Mouse (Mus musculus) stomach, embryonic 15.5 days (tissue): ENCODE data around the gene Cyth4. TPM values are rescaled to one million over a fixed set of nuclear protein-coding genes. Genes with fewer than 3 reads are reported as not detected.

Experiments used
- ATAC-seq: fragments of 200-750 bp; cut with Nextera tagmentation; 2 replicates; pipeline ENCODE4 v1.8.0; 2017; ENCODE audit warnings: low read depth, moderate number of reproducible peaks, moderate TSS enrichment; ENCODE audit not compliant: insufficient read depth, low FRiP score
- H3K27ac ChIP-seq: fragments of 300-500 bp; sonication (generic); 2 replicates; pipeline ENCODE4 v1.5.1; 2015; ENCODE audit warnings: mild to moderate bottlenecking, inconsistent platforms
- H3K27me3 ChIP-seq: fragments of 300-500 bp; sonication (generic); replicated peaks from 2 replicates; pipeline ENCODE4 v1.6.1; 2015; ENCODE audit warnings: inconsistent platforms
- H3K36me3 ChIP-seq: fragments of 300-500 bp; sonication (generic); 2 replicates; pipeline ENCODE4 v1.6.1; 2015; ENCODE audit warnings: inconsistent platforms
- H3K4me1 ChIP-seq: fragments of 300-500 bp; sonication (generic); 2 replicates; pipeline ENCODE4 v1.6.1; 2015; ENCODE audit warnings: inconsistent platforms
- H3K4me2 ChIP-seq: fragments of 300-500 bp; sonication (generic); 2 replicates; pipeline ENCODE4 v1.6.1; 2015; ENCODE audit warnings: mild to moderate bottlenecking, inconsistent platforms
- H3K4me3 ChIP-seq: fragments of 300-500 bp; sonication (generic); replicated peaks from 2 replicates; pipeline ENCODE4 v1.5.1; 2015; ENCODE audit warnings: inconsistent platforms
- H3K9ac ChIP-seq: fragments of 300-500 bp; sonication (generic); 2 replicates; pipeline ENCODE4 v1.6.1; 2015; ENCODE audit warnings: inconsistent platforms
- H3K9me3 ChIP-seq: fragments of 300-500 bp; sonication (generic); 2 replicates; pipeline ENCODE4 v1.6.1; 2016; ENCODE audit warnings: inconsistent platforms
- WGBS: fragments of 180-500 bp; shearing (Covaris S2); methylation state at CpG from one replicate; pipeline ENCODE4 v1.1.7; 2015; 5-methylcytosine and 5-hydroxymethylcytosine counted together
- polyA plus RNA-seq: library from polyadenylated mRNA; unstranded; fragments of >200 nt; fragmentation: Nextera tagmentation; extraction: Ambion mirVana; gene quantifications from 2 replicates; pipeline ENCODE4 v1.2.1, GENCODE M21; 2015

Gene Cyth4
- polyA plus RNA-seq, 1 experiment from 2014 or later = 10.7 TPM

GRCm38 (mm10) chr15:78632387-78632786 lies 35.5 kb downstream of the Cyth4 start:
- 63% methylated on average over 2 of the region's 2 CpGs for WGBS
- Histone ChIP-seq H3K4me3 (no peak overlapping the region), H3K4me2 (no peak overlapping the region), H3K9me3 (no peaks in the 10 kb centered on the region), H3K36me3 (no peaks in the 10 kb centered on the region), H3K27me3 (no peaks in the 10 kb centered on the region), H3K27ac (no peak overlapping the region), H3K4me1 (peaks cover 13% of the 10 kb centered on the region; the same call in 1 of the 2 replicates), H3K9ac (no peak overlapping the region)
- ATAC-seq = no peak

- H3K27ac ChIP-seq = no peak overlapping the region
- no peaks in the 10 kb centered on the region for H3K9me3 ChIP-seq
- no peaks in the 10 kb centered on the region for H3K36me3 ChIP-seq
- peaks cover 13% of the 10 kb centered on the region; the same call in 1 of the 2 replicates for H3K4me1 ChIP-seq
- ATAC-seq = no peak
- H3K9ac ChIP-seq = no peak overlapping the region
- H3K4me2 ChIP-seq = no peak overlapping the region
- no peak overlapping the region for H3K4me3 ChIP-seq
- WGBS = 80% methylated on average over 5 of the region's 5 CpGs
- H3K27me3 ChIP-seq = no peaks in the 10 kb centered on the region
Observed at GRCm38 (mm10) chr15:78633413-78633812, 36.6 kb downstream of the Cyth4 start.

- Histone ChIP-seq H3K4me2 (no peak overlapping the region), H3K4me1 (peaks cover 13% of the 10 kb centered on the region; the same call in 1 of the 2 replicates), H3K27ac (no peak overlapping the region), H3K27me3 (no peaks in the 10 kb centered on the region), H3K9ac (no peak overlapping the region), H3K9me3 (no peaks in the 10 kb centered on the region), H3K4me3 (no peak overlapping the region), H3K36me3 (no peaks in the 10 kb centered on the region)
- no peak for ATAC-seq
- WGBS = 31% methylated on average over 10 of the region's 10 CpGs
Observed at GRCm38 (mm10) chr15:78634095-78634737, 37.4 kb downstream of the Cyth4 start.

GRCm38 (mm10) chr15:78635231-78635630 lies 38.4 kb downstream of the Cyth4 start:
- H3K4me3 ChIP-seq = no peak overlapping the region
- no peak overlapping the region for H3K4me2 ChIP-seq
- H3K9me3 ChIP-seq = no peaks in the 10 kb centered on the region
- peaks cover 13% of the 10 kb centered on the region; the same call in 1 of the 2 replicates for H3K4me1 ChIP-seq
- no peak for ATAC-seq
- no peak overlapping the region for H3K9ac ChIP-seq
- H3K27ac ChIP-seq = no peak overlapping the region
- 19% methylated on average over 7 of the region's 7 CpGs for WGBS
- no peaks in the 10 kb centered on the region for H3K27me3 ChIP-seq
- no peaks in the 10 kb centered on the region for H3K36me3 ChIP-seq

- H3K4me3 ChIP-seq = no peak overlapping the region
- H3K27ac ChIP-seq = no peak overlapping the region
- no peak overlapping the region for H3K9ac ChIP-seq
- no peaks in the 10 kb centered on the region for H3K9me3 ChIP-seq
- no peaks in the 10 kb centered on the region for H3K27me3 ChIP-seq
- ATAC-seq = no peak
- WGBS = 14% methylated on average over 6 of the region's 6 CpGs
- no peaks in the 10 kb centered on the region for H3K36me3 ChIP-seq
- H3K4me1 ChIP-seq = no peaks in the 10 kb centered on the region
- H3K4me2 ChIP-seq = no peak overlapping the region
Observed at GRCm38 (mm10) chr15:78643633-78644032, 46.8 kb downstream of the Cyth4 start.

- Histone ChIP-seq H3K36me3 (no peaks in the 10 kb centered on the region), H3K9me3 (no peaks in the 10 kb centered on the region), H3K4me3 (no peak overlapping the region), H3K27ac (no peak overlapping the region), H3K27me3 (no peaks in the 10 kb centered on the region), H3K9ac (no peak overlapping the region), H3K4me2 (no peak overlapping the region), H3K4me1 (no peaks in the 10 kb centered on the region)
- ATAC-seq = no peak
- WGBS = 51% methylated on average over 8 of the region's 8 CpGs
Observed at GRCm38 (mm10) chr15:78644606-78645005, 47.8 kb downstream of the Cyth4 start.

GRCm38 (mm10) chr15:78647746-78648145 lies 50.9 kb downstream of the Cyth4 start:
- no peak overlapping the region for H3K9ac ChIP-seq
- no peak overlapping the region for H3K4me2 ChIP-seq
- H3K27ac ChIP-seq = no peak overlapping the region
- no peaks in the 10 kb centered on the region for H3K9me3 ChIP-seq
- H3K4me3 ChIP-seq = no peak overlapping the region
- H3K4me1 ChIP-seq = no peaks in the 10 kb centered on the region
- ATAC-seq = no peak
- no peaks in the 10 kb centered on the region for H3K36me3 ChIP-seq
- no peaks in the 10 kb centered on the region for H3K27me3 ChIP-seq
- 73% methylated on average over 4 of the region's 4 CpGs for WGBS

GRCm38 (mm10) chr15:78651169-78651568 lies 54.3 kb downstream of the Cyth4 start:
- ATAC-seq = no peak
- H3K9me3 ChIP-seq = no peaks in the 10 kb centered on the region
- WGBS = 35% methylated on average over 4 of the region's 4 CpGs
- H3K4me2 ChIP-seq = no peak overlapping the region
- no peaks in the 10 kb centered on the region for H3K36me3 ChIP-seq
- H3K27me3 ChIP-seq = no peaks in the 10 kb centered on the region
- H3K27ac ChIP-seq = no peak overlapping the region
- no peak overlapping the region for H3K4me3 ChIP-seq
- H3K4me1 ChIP-seq = no peaks in the 10 kb centered on the region
- H3K9ac ChIP-seq = no peak overlapping the region

GRCm38 (mm10) chr15:78664268-78664667 lies 67.4 kb downstream of the Cyth4 start:
- Histone ChIP-seq H3K9ac (no peak overlapping the region), H3K4me1 (no peaks in the 10 kb centered on the region), H3K36me3 (no peaks in the 10 kb centered on the region), H3K9me3 (no peaks in the 10 kb centered on the region), H3K27me3 (no peaks in the 10 kb centered on the region), H3K27ac (no peak overlapping the region), H3K4me3 (no peak overlapping the region), H3K4me2 (no peak overlapping the region)
- WGBS = 59% methylated on average over 5 of the region's 5 CpGs
- ATAC-seq = no peak

GRCm38 (mm10) chr15:78669221-78669871 lies 72.5 kb downstream of the Cyth4 start:
- Histone ChIP-seq H3K27me3 (peaks cover 34% of the 10 kb centered on the region), H3K4me1 (no peaks in the 10 kb centered on the region), H3K4me3 (no peak overlapping the region), H3K9ac (no peak overlapping the region), H3K9me3 (no peaks in the 10 kb centered on the region), H3K27ac (no peak overlapping the region), H3K36me3 (no peaks in the 10 kb centered on the region), H3K4me2 (no peak overlapping the region)
- WGBS = 39% methylated on average over 10 of the region's 10 CpGs
- no peak for ATAC-seq

GRCm38 (mm10) chr15:78670341-78670740 lies 73.5 kb downstream of the Cyth4 start:
- Histone ChIP-seq H3K4me3 (no peak overlapping the region), H3K27me3 (peaks cover 37% of the 10 kb centered on the region), H3K27ac (no peak overlapping the region), H3K36me3 (no peaks in the 10 kb centered on the region), H3K4me1 (no peaks in the 10 kb centered on the region), H3K9me3 (no peaks in the 10 kb centered on the region), H3K4me2 (no peak overlapping the region), H3K9ac (no peak overlapping the region)
- 38% methylated on average over 5 of the region's 5 CpGs for WGBS
- ATAC-seq = no peak
